Mouse (Mus musculus) heart, adult 2 months (tissue): ENCODE data around the gene AC124502.3. TPM values are rescaled to one million over a fixed set of nuclear protein-coding genes. Genes with fewer than 3 reads are reported as not detected.

Experiments
- DNase-seq, 2 experiments: peaks; one replicate each; pipeline ENCODE4 v3.0.0; 2021
- H3K27ac ChIP-seq: fragments of 200-600 bp; 2 replicates; pipeline ENCODE4 v1.8.1; 2022
- H3K27me3 ChIP-seq: fragments of 200-500 bp; 2 replicates; pipeline ENCODE4 v1.6.1; 2012; ENCODE audit warnings: mild to moderate bottlenecking, low read length, inconsistent platforms, mixed read lengths; ENCODE audit not compliant: control insufficient read depth, insufficient read depth
- H3K36me3 ChIP-seq: fragments of 200-500 bp; 2 replicates; pipeline ENCODE4 v1.6.1; 2012; ENCODE audit warnings: low read length, inconsistent platforms; ENCODE audit not compliant: control insufficient read depth, insufficient read depth
- H3K4me1 ChIP-seq: fragments of 200-500 bp; 2 replicates; pipeline ENCODE4 v1.6.1; 2011; ENCODE audit warnings: low read length; ENCODE audit not compliant: control insufficient read depth, insufficient read depth
- H3K4me3 ChIP-seq: fragments of 200-600 bp; 2 replicates; pipeline ENCODE4 v1.8.1; 2022
- H3K79me2 ChIP-seq: fragments of 200-500 bp; replicated peaks from 2 replicates; pipeline ENCODE4 v1.6.1; 2012; ENCODE audit warnings: mild to moderate bottlenecking, inconsistent platforms, low read length, moderate library complexity, mixed read lengths; ENCODE audit not compliant: control insufficient read depth, insufficient read depth
- H3K9ac ChIP-seq: fragments of 200-500 bp; 2 replicates; pipeline ENCODE4 v1.6.1; 2012; ENCODE audit warnings: low read depth, mild to moderate bottlenecking, control low read depth, inconsistent platforms, low read length, mixed read lengths
- CTCF ChIP-seq: fragments of 200-600 bp; IDR thresholded peaks from 2 replicates; pipeline ENCODE4 v1.8.1; 2022; ENCODE audit warnings: antibody characterized with exemption, mild to moderate bottlenecking, moderate library complexity
- EP300 ChIP-seq: fragments of 200-500 bp; IDR thresholded peaks from 2 replicates; pipeline ENCODE4 v1.6.1; 2011; ENCODE audit warnings: low read depth, low read length, control low read depth; ENCODE audit not compliant: insufficient read depth
- POLR2A ChIP-seq: fragments of 200-500 bp; IDR thresholded peaks from 2 replicates; pipeline ENCODE4 v1.6.1; 2011; ENCODE audit warnings: mild to moderate bottlenecking, low read depth, low read length, control low read depth; ENCODE audit not compliant: insufficient read depth
- WGBS: fragments of 180-500 bp; shearing (Covaris S2); methylation state at CpG from one replicate; pipeline ENCODE4 v1.1.7; 2018; 5-methylcytosine and 5-hydroxymethylcytosine counted together
- intact Hi-C: fragments of 180-260 bp; cut with DNase I; formaldehyde crosslinking; loops from one replicate; pipeline ENCODE4 v1.15.1; 2025
- polyA plus RNA-seq: library from polyadenylated mRNA; depleted of rRNA; stranded (reverse); fragments of >200 nt; gene quantifications from 2 replicates; pipeline ENCODE4 v1.2.3, GENCODE M21; 2012
- total RNA-seq, 2 experiments: library from RNA; stranded (reverse); gene quantifications; 2 replicates each; pipeline ENCODE4 v1.2.3; 2021

The AC124502.3 gene
- total and polyA plus RNA-seq, 3 experiments: 0.08 to 2.3 (median 1.3) TPM

GRCm38 (mm10) chr19:5082005-5082404 is 43.3 kb downstream of the AC124502.3 start:
- H3K4me1 ChIP-seq: no peaks in the 10 kb centered on the region
- H3K27me3 ChIP-seq: peaks cover 11% of the 10 kb centered on the region; the same call in 1 of the 2 replicates
- no peaks in the 10 kb centered on the region for H3K36me3 ChIP-seq
- H3K9ac ChIP-seq: no peak overlapping the region
- TF ChIP-seq POLR2A: no peak
- TF ChIP-seq CTCF: no peak
- no peak for TF ChIP-seq EP300
- DNase-seq: no peak
- no peak overlapping the region for H3K4me3 ChIP-seq
- H3K79me2 ChIP-seq: no peaks in the 10 kb centered on the region
- 67% methylated on average over 18 of the region's 18 CpGs for WGBS
- intact Hi-C loops: no loop called here
- H3K27ac ChIP-seq: no peak overlapping the region

GRCm38 (mm10) chr19:5082596-5082995 is 43.9 kb downstream of the AC124502.3 start:
- Histone ChIP-seq H3K79me2 (no peaks in the 10 kb centered on the region), H3K4me1 (peaks cover 2% of the 10 kb centered on the region), H3K27ac (no peak overlapping the region), H3K9ac (no peak overlapping the region), H3K4me3 (no peak overlapping the region), H3K27me3 (peaks cover 11% of the 10 kb centered on the region; the same call in 1 of the 2 replicates), H3K36me3 (no peaks in the 10 kb centered on the region)
- DNase-seq: no peak
- no peak for TF ChIP-seq EP300
- TF ChIP-seq POLR2A: no peak
- no peak for TF ChIP-seq CTCF
- intact Hi-C loops: no loop called here
- WGBS: 71% methylated on average over 24 of the region's 24 CpGs

GRCm38 (mm10) chr19:5083961-5084833 is 45.5 kb downstream of the AC124502.3 start:
- Histone ChIP-seq H3K9ac (no peak overlapping the region), H3K27me3 (peaks cover 11% of the 10 kb centered on the region; the same call in 1 of the 2 replicates), H3K4me1 (peaks cover 5% of the 10 kb centered on the region), H3K79me2 (no peaks in the 10 kb centered on the region), H3K4me3 (no peak overlapping the region), H3K27ac (no peak overlapping the region), H3K36me3 (no peaks in the 10 kb centered on the region)
- no peak for DNase-seq
- TF ChIP-seq POLR2A: no peak
- no peak for TF ChIP-seq EP300
- TF ChIP-seq CTCF: no peak
- 67% methylated on average over 3 of the region's 3 CpGs for WGBS
- intact Hi-C loops: no loop called here

GRCm38 (mm10) chr19:5084834-5085144 is 46.1 kb downstream of the AC124502.3 start:
- Histone ChIP-seq H3K4me1 (peaks cover 5% of the 10 kb centered on the region), H3K27me3 (peaks cover 11% of the 10 kb centered on the region; the same call in 1 of the 2 replicates), H3K79me2 (no peaks in the 10 kb centered on the region), H3K4me3 (peak overlapping the region; percentile 43; the same call in 1 of the 2 replicates), H3K36me3 (no peaks in the 10 kb centered on the region), H3K9ac (no peak overlapping the region), H3K27ac (no peak overlapping the region)
- TF ChIP-seq POLR2A (no peak), EP300 (no peak), CTCF (no peak)
- WGBS: 5% methylated on average over 15 of the region's 15 CpGs
- intact Hi-C loops: loop anchor here (5.0 kb wide), 1 partner anchor 47 kb away; the partner anchor contains the start of genes AC124502.3 and B4gat1
- no peak for DNase-seq

GRCm38 (mm10) chr19:5085145-5085863 is 46.6 kb downstream of the AC124502.3 start, which contains the start of gene Tmem151a:
Gene Tmem151a, minus strand, starts transcription at chr19:5085531.
- Histone ChIP-seq H3K27ac (no peak within 1 kb of the TSS), H3K36me3 (no peaks in the 10 kb centered on the region), H3K4me3 (peak within 1 kb of the TSS; percentile 43), H3K27me3 (peaks cover 11% of the 10 kb centered on the region; the same call in 1 of the 2 replicates), H3K4me1 (peaks cover 5% of the 10 kb centered on the region), H3K9ac (peak within 1 kb of the TSS; percentile 49), H3K79me2 (no peaks in the 10 kb centered on the region)
- WGBS: under 1% methylated on average over 69 of the region's 69 CpGs
- TF ChIP-seq POLR2A (no peak), CTCF (no peak), EP300 (no peak)
- DNase-seq: peak; percentile 52 to 62
- intact Hi-C loops: loop anchor here (5.0 kb wide), 1 partner anchor 48 kb away; the partner anchor contains the start of genes AC124502.3 and B4gat1
